Mouse (Mus musculus) heart, postnatal 36 days (tissue): Measurements from ENCODE around the gene 1110032A03Rik. TPM values are rescaled to one million over a fixed set of nuclear protein-coding genes. Genes with fewer than 3 reads are reported as not detected.

Source experiments
- DNase-seq, 2 experiments: peaks; one replicate each; pipeline ENCODE4 v3.0.0; 2021 to 2022
- intact Hi-C: fragments of 180-260 bp; cut with DNase I; formaldehyde crosslinking; loops from one replicate; pipeline ENCODE4 v1.15.1; 2025
- total RNA-seq, 2 experiments: library from RNA; stranded (reverse); gene quantifications; 2 replicates each; pipeline ENCODE4 v1.2.3; 2021

The 1110032A03Rik gene
- total RNA-seq, 2 experiments from 2014 or later = 8.8 to 11.9 TPM

DNA sequence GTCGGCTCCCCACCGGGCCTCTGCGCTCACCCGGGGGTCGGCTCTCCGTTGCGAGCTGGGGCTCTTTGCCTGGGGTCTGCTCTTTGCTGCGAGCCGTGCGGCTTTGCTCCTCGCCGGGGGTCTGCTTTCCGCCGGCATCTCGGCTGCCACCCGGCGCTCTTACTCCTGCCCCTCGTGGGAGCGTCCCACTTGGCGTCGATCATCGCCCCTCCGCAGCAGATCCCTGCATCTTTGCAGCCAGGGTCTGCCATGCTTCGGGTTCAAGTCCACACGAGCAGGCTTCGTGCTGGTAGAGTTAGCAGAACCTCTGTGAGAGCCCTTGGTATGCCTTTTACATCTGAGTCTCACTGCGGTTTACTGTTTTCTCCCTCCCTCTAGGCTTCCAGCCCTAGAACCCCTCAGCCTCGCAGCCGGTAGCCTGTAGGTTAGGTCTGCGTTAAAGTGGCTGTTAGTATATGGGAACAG lies 374 bp upstream of the 1110032A03Rik start:
- peak in 1 of 2 experiments; percentile 15 for DNase-seq
- intact Hi-C loops = no loop called here

DNA sequence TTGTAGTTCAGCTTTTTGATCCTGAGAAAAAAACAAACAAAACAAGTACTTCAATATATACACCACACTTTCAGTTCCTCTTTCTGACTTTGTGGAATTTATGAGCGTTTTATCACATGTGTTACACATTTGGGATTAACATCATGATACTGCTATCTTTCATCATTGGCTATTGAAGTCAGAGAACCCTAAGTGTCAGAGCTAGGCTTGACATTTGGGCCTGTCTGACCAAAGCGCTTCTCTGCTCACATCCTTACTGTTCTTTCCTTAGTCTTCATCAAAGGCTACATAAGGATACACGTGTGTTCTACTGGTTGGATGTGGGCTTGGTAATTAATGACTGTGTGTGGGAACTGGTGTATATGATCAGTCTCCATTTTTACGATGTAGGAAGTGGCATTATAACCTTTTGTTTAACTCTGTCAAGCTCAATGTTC lies 1.3 kb downstream of the 1110032A03Rik start:
- no peak for DNase-seq
- intact Hi-C loops = no loop called here

DNA sequence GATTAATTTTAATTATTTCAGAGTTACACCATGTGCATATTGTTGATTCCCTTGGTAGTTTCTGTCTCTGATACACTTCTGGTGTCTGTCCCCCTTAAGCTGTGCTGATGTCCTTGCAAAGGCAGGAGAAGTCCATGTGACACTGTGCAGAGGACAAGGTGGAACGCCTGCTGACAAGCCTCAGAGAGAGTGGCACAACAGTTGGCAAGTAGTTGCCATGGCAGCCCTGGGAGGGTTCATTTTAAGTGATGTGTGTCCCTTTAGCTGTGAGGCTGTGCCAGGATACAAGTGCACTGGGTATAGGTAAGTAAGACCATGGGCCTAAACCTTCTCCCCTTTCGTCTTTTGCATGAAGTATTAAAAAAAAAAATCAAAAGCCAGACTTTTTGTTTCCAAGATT lies 5.3 kb downstream of the 1110032A03Rik start:
- intact Hi-C loops = no loop called here
- no peak for DNase-seq

DNA sequence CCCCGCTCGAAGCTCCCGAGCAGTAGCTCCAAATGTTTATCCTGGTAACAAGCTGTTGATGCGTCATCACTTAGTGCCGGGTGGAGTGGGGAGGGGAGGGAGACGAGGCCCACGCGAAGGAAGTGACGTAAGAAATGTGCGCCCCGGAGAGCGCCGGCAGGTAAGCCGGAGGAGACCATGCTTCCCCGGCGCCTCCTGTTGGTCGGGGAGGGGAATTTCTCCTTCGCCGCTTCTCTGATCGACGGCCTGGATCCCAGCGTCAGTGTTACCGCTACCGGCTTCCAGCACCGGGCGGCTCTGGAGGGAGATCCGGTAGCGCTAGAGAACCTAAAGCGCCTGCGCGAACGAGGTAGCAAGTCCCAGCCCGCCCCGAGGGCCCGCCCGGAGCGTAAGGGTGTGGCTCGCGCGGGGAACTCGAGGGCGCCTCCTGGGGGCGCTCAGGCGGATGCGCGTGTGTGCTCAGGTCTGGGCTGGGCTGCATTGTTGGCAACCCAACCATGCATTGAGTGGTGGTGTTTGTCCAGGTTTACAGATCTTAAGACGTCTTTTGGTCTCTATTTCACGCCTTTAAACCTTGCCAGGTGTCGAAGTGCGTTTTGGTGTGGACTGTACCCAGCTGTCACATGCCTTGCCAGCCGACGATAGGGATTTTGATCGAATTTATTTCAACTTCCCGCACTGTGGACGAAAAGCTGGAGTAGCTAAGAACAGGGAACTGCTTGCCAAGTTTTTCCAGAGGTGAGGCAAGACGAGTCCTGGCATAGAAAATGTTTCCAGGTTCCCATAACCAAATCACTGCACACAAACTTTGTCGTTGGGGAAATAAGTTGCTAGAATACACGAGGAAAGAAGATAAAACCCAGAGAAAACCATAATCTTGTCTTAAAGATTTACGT lies 7.0 kb downstream of the 1110032A03Rik start, which contains the start of gene Fdxacb1:
Fdxacb1 (plus strand) TSS at position 130 of the 896 bp plus-strand sequence.
- intact Hi-C loops = loop anchor here (2.0 to 10.0 kb wide), 5 partner anchors 41 to 324 kb away; partner anchors contain the start of genes Dlat, Nkapd1 and Pih1d2
- DNase-seq = peak; percentile 97 to 99

DNA sequence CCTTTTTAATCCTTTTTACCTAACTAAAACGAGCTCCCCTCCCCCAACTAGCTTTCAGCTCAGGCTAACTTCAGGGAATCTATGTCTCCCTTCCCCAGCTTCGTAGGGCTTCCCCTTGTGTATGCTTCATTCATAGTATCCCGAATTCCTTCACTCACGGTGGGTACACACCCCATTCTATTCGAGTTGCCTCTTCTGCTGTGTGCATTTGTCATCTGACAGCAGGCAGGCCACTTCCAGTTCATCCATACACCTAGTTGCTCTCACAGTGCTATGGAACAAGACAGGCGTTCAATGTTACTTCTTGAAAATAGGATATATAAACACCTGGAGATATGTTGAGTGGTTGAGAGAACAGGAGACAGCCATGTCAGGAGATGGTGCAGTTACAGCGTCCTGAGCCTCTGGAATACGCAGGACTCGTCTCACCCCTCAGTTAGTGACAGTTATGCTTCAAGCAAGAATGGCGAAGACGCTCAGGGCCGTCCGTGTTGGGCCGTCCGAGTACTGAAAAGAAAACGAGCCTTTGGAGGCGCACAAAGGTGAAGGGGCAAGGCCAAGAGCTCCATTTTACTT lies 7.7 kb downstream of the 1110032A03Rik start:
- intact Hi-C loops = loop anchor here (2.0 to 10.0 kb wide), 5 partner anchors 40 to 323 kb away; partner anchors contain the start of genes Dlat, Nkapd1 and Pih1d2
- DNase-seq = no peak

DNA sequence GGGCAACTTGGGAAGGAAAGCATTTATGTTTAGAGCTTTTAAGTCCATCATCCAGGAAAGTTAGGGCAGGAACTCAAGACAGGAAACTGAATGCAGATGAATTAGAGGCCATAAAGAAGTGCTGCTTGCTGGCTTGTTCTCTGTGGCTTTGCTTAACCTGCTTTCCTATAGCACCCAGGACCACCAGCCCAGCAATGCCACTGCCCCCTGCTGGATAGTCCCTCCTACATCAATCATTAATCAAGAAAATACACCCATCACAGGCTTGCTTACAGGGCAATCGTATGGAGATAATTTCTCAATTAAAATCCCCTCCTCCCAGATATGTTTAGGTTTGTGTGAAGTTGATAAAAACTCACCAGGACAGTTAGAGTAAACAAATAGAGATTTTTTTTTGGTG lies 12.0 kb downstream of the 1110032A03Rik start:
- DNase-seq = no peak

DNA sequence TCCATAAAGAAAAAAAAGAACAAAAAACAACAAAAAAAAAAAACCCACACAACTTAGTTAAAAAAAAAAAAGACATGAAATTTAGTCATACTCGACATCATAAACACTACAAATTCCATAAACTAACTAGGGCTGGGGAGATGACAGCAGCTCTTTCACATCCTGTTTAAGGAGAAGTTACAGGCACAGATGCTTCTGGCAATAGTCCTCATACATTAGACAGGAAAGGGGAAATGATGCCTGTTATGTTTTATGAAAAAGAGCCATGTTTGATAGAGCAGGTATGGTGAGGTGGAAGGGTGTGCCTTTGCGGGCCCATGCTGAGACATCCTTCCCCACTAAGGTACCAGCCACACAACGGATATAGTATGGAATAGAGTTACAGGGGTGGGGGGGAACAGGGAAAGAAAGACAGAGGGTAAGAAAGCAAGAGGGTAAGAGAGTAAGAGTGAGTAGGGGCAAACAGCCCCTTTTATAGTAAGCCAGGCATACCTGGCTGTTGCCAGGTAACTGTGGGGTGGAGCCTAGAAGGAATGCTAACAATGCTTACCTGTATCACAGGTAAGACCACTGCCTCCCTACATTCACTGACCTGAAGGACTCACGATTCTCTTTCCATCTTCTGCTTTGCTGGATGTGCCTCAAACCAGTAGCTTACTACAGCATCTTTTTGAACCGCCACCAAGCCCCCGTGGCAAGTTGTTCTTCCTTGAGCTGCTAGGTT lies 13.6 kb downstream of the 1110032A03Rik start:
- no peak for DNase-seq
- intact Hi-C loops = loop anchor here (10.0 kb wide), 1 partner anchor 317 kb away; no protein-coding TSS in a partner anchor

More for the DNA sequence above, 12.0 kb downstream of the 1110032A03Rik start:
- intact Hi-C loops = loop anchor here (10.0 kb wide), 1 partner anchor 319 kb away; no protein-coding TSS in a partner anchor

DNA sequence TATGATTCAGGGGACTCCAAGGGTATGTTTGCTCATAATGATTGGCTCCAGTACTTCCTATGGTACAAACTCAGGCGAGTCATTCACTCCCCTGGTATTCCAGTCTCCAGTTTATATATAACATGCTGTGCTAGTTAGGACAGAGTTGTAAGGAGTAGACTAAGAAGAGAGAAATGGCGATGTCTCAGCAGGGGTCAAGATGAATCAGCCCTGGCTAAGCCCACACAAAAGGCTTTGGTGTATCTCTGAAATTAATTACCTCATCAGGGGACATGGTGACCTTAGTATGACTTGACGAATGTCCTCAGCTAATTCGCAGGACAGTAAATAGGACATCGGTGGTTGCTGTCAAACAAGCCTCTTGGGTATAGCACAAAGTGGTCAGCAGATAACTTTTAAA lies 18.6 kb downstream of the 1110032A03Rik start:
- DNase-seq = no peak
- intact Hi-C loops = no loop called here

DNA sequence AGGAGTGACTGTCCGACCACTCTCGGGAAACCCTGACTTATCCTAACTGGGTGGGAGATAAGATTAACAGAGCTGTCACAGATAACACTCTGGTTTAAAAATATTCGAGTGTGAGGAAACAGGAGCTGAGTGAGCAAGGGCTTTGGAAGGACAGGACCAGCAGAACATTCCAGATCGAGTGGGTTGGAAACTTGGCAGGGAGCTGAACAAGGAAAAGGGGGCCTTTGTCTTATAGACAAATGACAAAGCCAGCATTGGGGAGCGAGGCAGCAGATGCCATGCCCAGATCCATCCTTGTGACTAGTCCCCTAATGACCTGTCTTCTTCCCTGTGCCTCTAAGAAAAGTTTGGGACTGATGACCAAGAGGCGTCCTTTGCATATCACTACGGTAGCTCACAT lies 21.4 kb downstream of the 1110032A03Rik start:
- intact Hi-C loops = no loop called here

DNA sequence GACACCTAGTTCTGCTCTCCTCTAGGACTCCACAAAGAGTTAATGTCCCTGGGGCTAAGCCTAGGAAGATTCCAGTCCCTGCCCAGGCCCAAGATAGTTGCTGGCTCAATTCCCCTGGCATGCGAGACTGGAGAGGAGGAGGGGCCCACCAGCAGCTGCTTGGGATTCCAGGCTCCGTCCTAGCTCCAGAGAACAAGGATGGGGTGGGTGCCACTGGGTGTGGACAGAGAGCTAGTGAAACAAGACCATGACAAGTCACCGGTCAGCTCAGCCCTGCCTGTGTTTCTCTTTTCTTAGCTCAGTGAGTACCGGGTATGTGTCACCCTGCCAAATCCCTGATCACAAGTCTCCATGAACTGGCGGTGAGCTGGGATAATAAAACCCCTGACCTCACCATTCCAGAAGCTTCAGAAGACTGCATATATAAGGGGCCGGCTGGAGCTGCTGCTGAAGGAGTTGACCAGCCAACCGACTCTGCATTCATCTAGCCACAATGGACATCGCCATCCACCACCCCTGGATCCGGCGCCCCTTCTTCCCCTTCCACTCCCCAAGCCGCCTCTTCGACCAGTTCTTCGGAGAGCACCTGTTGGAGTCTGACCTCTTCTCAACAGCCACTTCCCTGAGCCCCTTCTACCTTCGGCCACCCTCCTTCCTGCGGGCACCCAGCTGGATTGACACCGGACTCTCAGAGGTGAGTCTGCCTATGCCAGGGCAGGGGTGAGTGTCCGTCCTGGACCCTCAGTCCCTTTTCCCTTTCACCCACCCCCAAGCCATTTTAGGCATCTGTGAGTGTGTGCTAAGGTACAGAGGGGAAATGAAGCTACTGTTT lies 22.3 kb downstream of the 1110032A03Rik start:
- intact Hi-C loops = no loop called here
- DNase-seq = peak; percentile 82 to 85

More for the DNA sequence above, 21.4 kb downstream of the 1110032A03Rik start:
- peak in 1 of 2 experiments; percentile 32 for DNase-seq

DNA sequence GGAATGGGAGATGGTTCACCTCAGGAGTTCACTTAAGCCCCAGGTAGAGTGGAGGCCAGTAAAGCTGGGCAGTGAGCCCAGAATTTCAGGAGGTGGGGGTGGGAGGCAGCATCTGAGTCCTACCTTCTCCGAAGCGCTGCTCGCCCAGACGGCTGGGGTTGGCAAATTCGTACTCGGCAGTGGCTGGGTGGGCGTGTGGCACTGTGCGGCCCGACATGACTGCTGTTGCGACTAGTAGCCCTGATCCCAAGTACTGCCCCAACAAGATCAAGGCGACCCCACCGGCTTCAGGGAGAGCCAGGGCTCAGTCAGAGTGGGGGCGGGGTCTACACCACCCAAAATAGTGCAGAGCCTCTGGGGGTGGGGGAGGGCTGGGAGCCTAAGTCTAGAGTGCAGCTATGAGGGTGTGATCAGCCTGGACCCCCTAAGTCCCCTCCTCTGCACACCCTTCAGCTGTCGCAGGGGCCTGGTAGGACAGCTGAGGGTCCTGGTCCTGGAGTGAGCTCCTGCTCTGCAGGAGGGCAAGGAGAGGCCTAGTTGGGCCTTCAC lies 23.2 kb downstream of the 1110032A03Rik start, which contains the start of gene Hspb2:
Hspb2 (minus strand) TSS at position 301 of the 549 bp plus-strand sequence.
- peak; percentile 46 to 71 for DNase-seq
- intact Hi-C loops = no loop called here

DNA sequence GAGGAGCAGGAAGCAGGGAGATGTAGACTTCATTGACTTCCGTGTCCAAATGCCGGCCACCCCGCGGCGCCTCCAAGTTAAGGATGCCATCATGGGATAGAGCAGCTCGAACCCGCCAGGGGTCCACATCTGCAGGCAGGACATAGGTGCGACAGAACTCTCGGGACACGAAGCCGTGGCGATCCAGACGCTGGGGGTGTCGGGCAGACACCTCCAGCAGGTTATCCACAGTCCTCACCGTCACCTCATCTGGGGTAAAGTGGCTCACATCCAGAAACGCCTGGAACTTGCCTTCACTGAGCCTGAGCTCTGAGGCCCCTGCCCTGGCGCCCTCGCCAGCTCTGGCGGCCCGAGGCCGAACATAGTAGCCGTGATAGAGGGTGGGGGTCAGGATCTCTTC lies 24.0 kb downstream of the 1110032A03Rik start, which contains the start of gene Cryab:
Cryab (plus strand) TSS at position 3 of the 400 bp plus-strand sequence.
- intact Hi-C loops = no loop called here
- DNase-seq = peak; percentile 34 to 35

DNA sequence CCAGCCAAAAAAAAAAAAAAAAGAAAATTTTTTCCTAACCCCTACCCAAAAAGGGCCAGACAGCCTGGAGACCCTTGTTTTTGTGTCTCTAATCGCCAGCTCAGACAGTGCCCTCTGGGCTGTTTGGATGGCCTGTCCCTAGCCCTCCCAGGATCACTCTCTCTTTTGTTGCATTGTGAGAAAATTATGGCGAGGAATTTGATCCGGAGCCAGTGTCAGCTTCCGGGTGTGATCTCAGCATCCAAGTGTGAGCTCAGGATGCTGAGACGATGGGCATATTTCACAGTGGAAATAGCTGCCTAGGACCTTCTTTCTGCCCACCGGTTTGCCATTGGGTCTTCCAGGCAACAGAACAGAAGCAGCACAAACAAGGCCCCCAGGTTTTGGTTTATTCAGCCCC lies 24.6 kb downstream of the 1110032A03Rik start:
- no peak for DNase-seq
- intact Hi-C loops = no loop called here

DNA sequence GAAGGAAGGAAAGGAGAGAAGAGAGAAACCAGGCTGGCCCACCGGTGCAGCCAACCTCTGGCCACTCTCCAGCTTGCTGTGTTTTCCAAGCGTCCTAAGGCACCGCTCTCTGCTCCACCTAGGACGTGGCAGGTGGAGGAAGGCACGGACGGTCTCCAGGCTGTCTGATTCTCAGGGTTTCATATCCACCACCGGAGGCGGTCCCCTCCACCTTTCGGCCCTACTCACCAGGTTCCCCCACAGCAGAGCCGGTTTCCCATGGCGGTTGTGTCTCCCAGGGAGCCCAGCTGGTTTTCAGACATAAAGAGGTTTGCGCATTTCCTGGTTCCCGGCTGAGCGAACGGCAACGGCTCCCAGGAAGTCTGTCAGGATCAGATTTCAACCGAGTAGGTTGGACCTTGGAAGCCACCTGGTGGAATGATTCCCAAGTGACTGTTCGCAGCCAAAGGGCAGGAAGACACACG lies 29.1 kb downstream of the 1110032A03Rik start, which contains the start of gene 2310030G06Rik:
2310030G06Rik (minus strand) TSS at position 323 of the 464 bp plus-strand sequence.
- no peak for DNase-seq
- intact Hi-C loops = no loop called here

DNA sequence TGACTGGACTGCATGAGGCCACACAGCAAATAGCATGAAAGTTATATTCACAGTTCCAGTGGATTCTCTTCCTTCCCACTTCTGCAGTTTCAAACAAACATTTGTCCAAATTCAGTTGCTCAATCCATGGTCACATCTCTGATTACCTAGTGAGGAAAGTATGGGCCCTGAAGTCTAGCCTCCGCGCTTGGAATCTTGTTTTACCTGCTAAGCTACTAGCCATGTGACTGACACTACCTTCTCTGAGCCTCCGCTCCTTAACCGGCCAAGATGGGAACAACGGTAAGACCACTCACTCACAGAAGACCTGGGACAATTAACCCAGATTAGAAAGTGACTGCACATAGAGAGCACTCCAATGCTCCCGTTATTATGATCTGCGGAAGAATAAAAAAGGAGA lies 29.5 kb downstream of the 1110032A03Rik start:
- intact Hi-C loops = no loop called here
- DNase-seq = no peak

DNA sequence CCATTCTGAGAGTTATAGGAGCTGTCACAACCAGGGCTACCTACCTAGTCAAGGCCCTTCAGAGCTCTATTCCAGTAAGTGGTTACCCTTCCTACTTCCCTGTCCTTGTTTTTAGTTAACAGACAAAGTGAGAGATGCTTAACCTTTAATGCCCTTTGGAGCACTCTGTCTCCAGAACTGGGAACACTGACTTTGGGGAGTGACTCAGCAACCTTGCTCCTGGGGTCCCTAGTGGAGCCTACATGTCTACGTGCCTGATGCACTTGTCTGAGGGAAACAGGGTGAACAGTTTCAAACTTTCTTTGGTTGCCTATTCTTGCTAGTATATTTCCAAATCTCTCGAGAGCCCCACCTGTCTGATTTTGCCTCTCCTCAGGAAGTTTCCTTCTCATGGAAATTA lies 32.6 kb downstream of the 1110032A03Rik start:
- no peak for DNase-seq
- intact Hi-C loops = no loop called here

DNA sequence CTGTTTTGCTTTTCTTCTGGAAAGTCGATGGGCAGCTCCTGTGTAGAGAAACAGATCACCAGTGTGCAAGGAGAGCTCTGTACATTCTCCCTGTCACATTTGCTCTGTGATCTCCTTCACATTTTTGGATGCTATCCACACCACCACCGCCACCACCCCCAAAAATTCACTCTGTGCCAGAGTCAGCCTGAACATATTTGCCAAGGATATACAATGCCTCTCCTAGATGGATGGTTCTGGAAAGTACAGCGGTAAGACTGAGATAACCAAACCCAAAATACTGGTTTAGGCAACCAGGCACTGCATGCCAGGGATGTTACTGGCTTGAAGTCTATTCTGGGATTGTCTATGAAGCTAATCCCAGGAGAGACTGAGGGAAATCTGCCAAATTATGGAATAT lies 33.1 kb downstream of the 1110032A03Rik start:
- intact Hi-C loops = no loop called here
- no peak for DNase-seq

DNA sequence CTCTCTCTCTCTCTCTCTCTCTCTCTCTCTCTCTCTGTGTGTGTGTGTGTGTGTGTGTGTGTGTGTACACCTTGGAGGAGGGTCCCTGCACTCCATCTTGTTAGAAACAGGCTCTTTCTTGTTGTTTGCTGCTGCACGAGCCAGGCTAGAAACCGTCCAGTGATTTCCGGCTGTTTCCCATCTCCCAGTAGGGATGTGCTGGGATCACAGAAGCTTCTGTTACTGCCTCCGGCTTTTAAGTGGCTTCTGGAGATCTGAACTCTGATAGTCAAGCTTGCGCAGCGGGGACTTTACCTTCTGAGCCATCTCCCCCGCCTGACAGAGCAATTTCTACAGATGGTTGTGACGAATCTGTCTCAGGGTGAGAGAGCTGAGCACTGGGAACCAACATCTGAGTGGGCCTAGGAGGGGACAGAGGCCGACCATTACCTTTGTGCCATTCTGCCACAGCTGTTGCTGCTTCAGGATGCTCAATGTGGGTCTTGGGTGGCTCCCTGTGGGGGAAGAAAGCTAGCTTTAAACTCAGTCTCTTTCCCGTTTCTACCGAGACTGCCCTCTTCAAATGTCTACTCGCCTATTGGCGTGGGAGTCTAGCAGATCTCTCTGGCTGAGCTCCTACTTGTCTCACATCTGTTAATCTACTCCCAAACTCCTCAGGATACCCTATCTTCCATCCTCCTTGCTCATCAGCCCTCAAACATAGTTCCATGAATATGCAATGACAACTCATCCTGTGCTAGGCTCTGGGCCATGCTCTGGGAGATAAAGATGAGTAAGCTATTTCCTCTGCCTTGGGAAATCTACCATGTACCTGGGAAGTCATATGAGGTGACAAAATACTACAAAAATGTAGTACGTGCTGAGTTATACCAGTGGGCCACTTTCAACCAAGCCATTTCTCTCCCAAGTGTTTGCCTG lies 34.2 kb downstream of the 1110032A03Rik start:
- DNase-seq = no peak
- intact Hi-C loops = no loop called here
